Mouse (Mus musculus) neutrophil, adult 5-6 weeks (primary cell): Measurements from ENCODE around the gene Drosha. TPM values are rescaled to one million over a fixed set of nuclear protein-coding genes. Genes with fewer than 3 reads are reported as not detected.
"Not testable (repeated sequence)": the region's sequence is repeated elsewhere in the genome, so short reads cannot be mapped to it uniquely, and the experiment has no call there.

Experiments
- ATAC-seq: fragments of 151-379, 151-347 bp; 2 replicates; pipeline ENCODE4 v1.8.0; 2017; ENCODE audit warnings: mild to moderate bottlenecking, moderate TSS enrichment; ENCODE audit not compliant: insufficient number of reproducible peaks, poor library complexity, low FRiP score, severe bottlenecking; ENCODE audit errors: extremely low read depth
- total RNA-seq: library from RNA; stranded (forward); fragments of 200-1000 nt; gene quantifications from 2 replicates; pipeline ENCODE4 v1.2.3, GENCODE M21; 2017

Gene Drosha
- total RNA-seq, 1 experiment from 2014 or later, result 8.6 TPM

- ATAC-seq, result no peak
Observed at GRCm38 (mm10) chr15:12916314-12916815, 91.8 kb downstream of the Drosha start.

- not testable (repeated sequence) for ATAC-seq
Observed at GRCm38 (mm10) chr15:12919326-12919966, 94.8 kb downstream of the Drosha start.

GRCm38 (mm10) chr15:12919967-12920870 lies 95.6 kb downstream of the Drosha start:
- ATAC-seq, result no peak

- no peak for ATAC-seq
Observed at GRCm38 (mm10) chr15:12921901-12922300, 97.3 kb downstream of the Drosha start.

GRCm38 (mm10) chr15:12923826-12924225 lies 99.2 kb downstream of the Drosha start:
- no peak for ATAC-seq

GRCm38 (mm10) chr15:12931481-12931880 lies 106.9 kb downstream of the Drosha start:
- ATAC-seq, result no peak

GRCm38 (mm10) chr15:12936217-12936732 lies 111.7 kb downstream of the Drosha start:
- no peak for ATAC-seq

GRCm38 (mm10) chr15:12937326-12937725 lies 112.7 kb downstream of the Drosha start:
- not testable (repeated sequence) for ATAC-seq

- no peak for ATAC-seq
Observed at GRCm38 (mm10) chr15:12941106-12941505, 116.5 kb downstream of the Drosha start.

GRCm38 (mm10) chr15:12941651-12942180 lies 117.1 kb downstream of the Drosha start:
- ATAC-seq, result no peak

- no peak for ATAC-seq
Observed at GRCm38 (mm10) chr15:12942424-12942823, 117.8 kb downstream of the Drosha start.

GRCm38 (mm10) chr15:12958051-12958450 lies 133.4 kb downstream of the Drosha start:
- no peak for ATAC-seq

GRCm38 (mm10) chr15:12962179-12962578 lies 137.6 kb downstream of the Drosha start:
- no peak for ATAC-seq

GRCm38 (mm10) chr15:12965209-12965608 lies 140.6 kb downstream of the Drosha start:
- no peak for ATAC-seq

- ATAC-seq, result no peak
Observed at GRCm38 (mm10) chr15:12968815-12969214, 144.2 kb downstream of the Drosha start.

GRCm38 (mm10) chr15:12972441-12972840 lies 147.8 kb downstream of the Drosha start:
- ATAC-seq, result no peak
